Mouse (Mus musculus) fat pad, adult 2 months (tissue): ENCODE results near the gene Jph3.

Experiments
- DNase-seq: peaks from one replicate; pipeline ENCODE4 v3.0.0-alpha.2; 2011; ENCODE audit warnings: low read depth, low spot score; ENCODE audit errors: extremely low read depth

The Jph3 gene

GRCm38 (mm10) chr8:121829048-121829776 is 99.8 kb downstream of the Jph3 start, which contains the start of gene Klhdc4:
TSS of gene Klhdc4 (minus strand) at chr8:121829569.
- no peak for DNase-seq

GRCm38 (mm10) chr8:121829777-121830362 is 100.4 kb downstream of the Jph3 start:
- DNase-seq = peak; percentile 70

- DNase-seq = no peak
Observed at GRCm38 (mm10) chr8:121832061-121832460, 102.6 kb downstream of the Jph3 start.

GRCm38 (mm10) chr8:121832503-121832902 is 103.1 kb downstream of the Jph3 start:
- no peak for DNase-seq

GRCm38 (mm10) chr8:121841242-121841641 is 111.8 kb downstream of the Jph3 start:
- no peak for DNase-seq

GRCm38 (mm10) chr8:121842064-121842955 is 112.9 kb downstream of the Jph3 start:
- DNase-seq = no peak

GRCm38 (mm10) chr8:121843184-121843733 is 113.8 kb downstream of the Jph3 start:
- DNase-seq = no peak
